Mouse (Mus musculus): ENCODE measurements at regions not wholly inside any gene's neighbourhood (a gene's known extent, or its start where the extent isn't known, plus 50 kb on each side); places are given as distances from the start of the nearest gene placed in this dataset.

GRCm38 (mm10) chr6:99784804-99785203, 58.6 kb upstream of the Prok2 start:
- H3K9ac ChIP-seq: no peak overlapping the region
- ATAC-seq (ENCODE audit: extremely low read depth, insufficient number of reproducible peaks, low FRiP score, low TSS enrichment): no peak
- no peak overlapping the region for H3K4me2 ChIP-seq
- H3K4me1 ChIP-seq: no peaks in the 10 kb centered on the region
- WGBS: 75% methylated on average over 3 of the region's 3 CpGs
- H3K4me3 ChIP-seq: no peak overlapping the region
- no peaks in the 10 kb centered on the region for H3K36me3 ChIP-seq
- no peak overlapping the region for H3K27ac ChIP-seq (replicated peaks)
- peaks cover 11% of the 10 kb centered on the region for H3K27me3 ChIP-seq (replicated peaks)
- H3K9me3 ChIP-seq: peaks cover 3% of the 10 kb centered on the region; the same call in 1 of the 2 replicates

GRCm38 (mm10) chr6:99784285-99784684, 58.1 kb upstream of the Prok2 start:
- Histone ChIP-seq H3K4me3 (no peak overlapping the region), H3K36me3 (no peaks in the 10 kb centered on the region), H3K27ac (replicated peaks) (no peak overlapping the region), H3K4me2 (no peak overlapping the region), H3K9ac (no peak overlapping the region), H3K9me3 (peaks cover 3% of the 10 kb centered on the region; the same call in 1 of the 2 replicates), H3K4me1 (peaks cover 3% of the 10 kb centered on the region; the same call in 1 of the 2 replicates), H3K27me3 (replicated peaks) (peaks cover 11% of the 10 kb centered on the region)
- ATAC-seq (ENCODE audit: extremely low read depth, insufficient number of reproducible peaks, low FRiP score, low TSS enrichment): no peak
- 66% methylated on average over 8 of the region's 8 CpGs for WGBS

- H3K4me1 ChIP-seq: peaks cover 7% of the 10 kb centered on the region
- no peak overlapping the region for H3K4me3 ChIP-seq
- 59% methylated on average over 2 of the region's 2 CpGs for WGBS
- H3K4me2 ChIP-seq: no peak overlapping the region
- ATAC-seq (ENCODE audit: extremely low read depth, insufficient number of reproducible peaks, low FRiP score, low TSS enrichment): no peak
- no peak overlapping the region for H3K27ac ChIP-seq (replicated peaks)
- no peaks in the 10 kb centered on the region for H3K36me3 ChIP-seq
- no peak overlapping the region for H3K9ac ChIP-seq
- no peaks in the 10 kb centered on the region for H3K9me3 ChIP-seq
- peaks cover 8% of the 10 kb centered on the region for H3K27me3 ChIP-seq (replicated peaks)
These were observed 56.8 kb upstream of the Prok2 start for GRCm38 (mm10) chr6:99782996-99783395.

All from heart, embryonic 13.5 days (tissue).